Mouse (Mus musculus): ENCODE measurements around the gene Adora1. TPM values are rescaled to one million over a fixed set of nuclear protein-coding genes. Genes with fewer than 3 reads are reported as not detected.
A peak's percentile ranks its signal among the peaks of the same experiment; 100 is the strongest.
"Not testable (repeated sequence)": the region's sequence is repeated elsewhere in the genome, so short reads cannot be mapped to it uniquely, and the experiment has no call there.

Adora1 gene
- total RNA-seq (2017), result not detected in 3 replicates

DNA sequence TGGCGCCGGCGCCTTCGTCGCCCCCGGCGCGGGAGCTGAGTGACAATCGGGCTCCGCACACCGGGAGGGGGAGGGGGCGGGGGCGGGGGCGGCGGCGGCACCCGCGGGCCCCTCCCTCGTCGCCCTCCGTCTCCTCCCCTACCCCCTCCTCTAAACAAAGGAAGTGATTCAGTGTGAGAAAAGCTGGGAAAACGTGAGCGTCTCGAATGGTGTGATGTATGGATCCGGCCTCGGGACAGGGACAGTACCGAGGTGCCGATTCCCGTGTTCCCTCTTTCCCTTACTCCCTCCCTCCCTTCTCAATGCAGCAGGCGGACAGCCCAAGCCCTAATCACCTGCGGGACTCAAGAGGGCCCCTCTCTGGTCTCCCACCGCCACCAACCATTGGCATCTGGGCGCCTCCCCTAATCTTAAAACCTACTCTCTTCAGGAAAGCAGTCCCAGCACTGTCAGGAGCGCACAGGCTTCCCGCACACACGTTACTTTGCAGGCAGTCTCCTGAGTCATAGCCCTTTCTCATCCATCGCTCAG lies at the start of gene Adora1:
Gene Adora1 (minus strand): TSS at position 41 of the 531 bp plus-strand sequence.
- ATAC-seq (replicated peaks; ENCODE audit: insufficient number of reproducible peaks, low FRiP score, low TSS enrichment, poor library complexity, severe bottlenecking), result no peak

- no peak for ATAC-seq (replicated peaks; ENCODE audit: insufficient number of reproducible peaks, low FRiP score, low TSS enrichment, poor library complexity, severe bottlenecking)
Measured at GRCm38 (mm10) chr1:134283108-134283507, 47.9 kb upstream of the Adora1 start.

- ATAC-seq (replicated peaks; ENCODE audit: insufficient number of reproducible peaks, low FRiP score, low TSS enrichment, poor library complexity, severe bottlenecking), result no peak
Measured at GRCm38 (mm10) chr1:134282342-134282741, 47.1 kb upstream of the Adora1 start.

DNA sequence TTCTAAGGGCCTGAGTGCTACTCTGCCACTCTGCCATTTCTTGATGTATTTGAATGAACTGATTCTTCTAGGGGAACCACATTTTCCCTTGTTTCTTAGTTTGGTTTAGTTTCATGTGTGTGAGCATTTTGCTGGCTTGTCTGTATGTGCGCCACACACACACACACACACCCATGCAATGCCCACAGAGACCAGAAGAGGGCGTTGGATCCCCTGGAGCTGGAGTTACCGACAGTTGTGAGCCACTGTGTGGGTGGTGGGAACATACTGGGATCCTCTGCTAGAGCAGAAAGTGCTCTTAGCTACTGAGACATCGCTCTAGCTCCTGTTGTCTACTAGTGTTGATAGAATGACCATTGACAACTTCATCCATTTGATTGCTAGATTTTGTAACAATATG lies 46.3 kb upstream of the Adora1 start:
- no peak for ATAC-seq (replicated peaks; ENCODE audit: insufficient number of reproducible peaks, low FRiP score, low TSS enrichment, poor library complexity, severe bottlenecking)

DNA sequence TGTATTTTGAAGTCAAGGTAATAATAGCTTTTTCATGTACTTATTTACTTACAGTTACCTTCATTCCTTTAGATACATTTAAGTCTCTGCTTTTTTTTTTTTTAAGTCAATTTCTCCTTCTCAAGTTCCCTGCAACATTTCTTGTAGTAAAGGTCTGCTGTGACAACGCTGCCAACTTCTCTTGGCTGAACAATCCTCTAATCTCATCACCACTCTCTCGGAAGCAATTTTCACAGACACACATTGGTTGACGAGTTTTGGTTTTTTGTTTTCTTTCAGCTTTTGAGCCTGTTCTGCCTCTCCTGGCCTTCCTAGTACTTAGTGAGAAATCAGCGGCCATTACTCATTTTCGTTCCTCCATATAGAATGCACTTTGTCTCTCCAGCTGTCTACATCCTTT lies 44.9 kb upstream of the Adora1 start:
- no peak for ATAC-seq (replicated peaks; ENCODE audit: insufficient number of reproducible peaks, low FRiP score, low TSS enrichment, poor library complexity, severe bottlenecking)

GRCm38 (mm10) chr1:134276823-134277222 lies 41.6 kb upstream of the Adora1 start:
- ATAC-seq (replicated peaks; ENCODE audit: insufficient number of reproducible peaks, low FRiP score, low TSS enrichment, poor library complexity, severe bottlenecking), result no peak

- ATAC-seq (replicated peaks; ENCODE audit: insufficient number of reproducible peaks, low FRiP score, low TSS enrichment, poor library complexity, severe bottlenecking), result no peak
Measured at GRCm38 (mm10) chr1:134275616-134276464, 40.6 kb upstream of the Adora1 start.

DNA sequence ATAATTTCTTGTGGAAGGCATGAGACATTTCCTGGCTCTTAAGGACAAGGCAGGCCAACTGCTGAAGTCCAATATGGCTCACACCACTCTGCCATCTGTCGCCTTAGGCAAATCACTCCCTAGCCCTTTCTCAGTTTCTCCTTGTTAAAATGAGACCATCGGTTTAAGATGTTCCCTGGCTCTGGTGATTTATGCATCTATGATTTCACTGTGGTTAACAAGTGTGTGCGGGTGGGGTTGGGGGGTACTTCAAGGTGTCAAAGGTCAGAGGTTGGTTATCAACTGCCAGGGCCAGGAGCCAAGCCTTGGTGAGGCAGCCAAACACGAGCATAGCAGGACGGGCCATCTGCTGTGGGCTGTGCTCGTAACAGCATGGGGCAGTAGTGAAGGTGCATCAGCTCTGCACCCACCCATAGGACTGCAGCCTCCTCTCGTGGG lies 39.3 kb upstream of the Adora1 start:
- no peak for ATAC-seq (replicated peaks; ENCODE audit: insufficient number of reproducible peaks, low FRiP score, low TSS enrichment, poor library complexity, severe bottlenecking)

DNA sequence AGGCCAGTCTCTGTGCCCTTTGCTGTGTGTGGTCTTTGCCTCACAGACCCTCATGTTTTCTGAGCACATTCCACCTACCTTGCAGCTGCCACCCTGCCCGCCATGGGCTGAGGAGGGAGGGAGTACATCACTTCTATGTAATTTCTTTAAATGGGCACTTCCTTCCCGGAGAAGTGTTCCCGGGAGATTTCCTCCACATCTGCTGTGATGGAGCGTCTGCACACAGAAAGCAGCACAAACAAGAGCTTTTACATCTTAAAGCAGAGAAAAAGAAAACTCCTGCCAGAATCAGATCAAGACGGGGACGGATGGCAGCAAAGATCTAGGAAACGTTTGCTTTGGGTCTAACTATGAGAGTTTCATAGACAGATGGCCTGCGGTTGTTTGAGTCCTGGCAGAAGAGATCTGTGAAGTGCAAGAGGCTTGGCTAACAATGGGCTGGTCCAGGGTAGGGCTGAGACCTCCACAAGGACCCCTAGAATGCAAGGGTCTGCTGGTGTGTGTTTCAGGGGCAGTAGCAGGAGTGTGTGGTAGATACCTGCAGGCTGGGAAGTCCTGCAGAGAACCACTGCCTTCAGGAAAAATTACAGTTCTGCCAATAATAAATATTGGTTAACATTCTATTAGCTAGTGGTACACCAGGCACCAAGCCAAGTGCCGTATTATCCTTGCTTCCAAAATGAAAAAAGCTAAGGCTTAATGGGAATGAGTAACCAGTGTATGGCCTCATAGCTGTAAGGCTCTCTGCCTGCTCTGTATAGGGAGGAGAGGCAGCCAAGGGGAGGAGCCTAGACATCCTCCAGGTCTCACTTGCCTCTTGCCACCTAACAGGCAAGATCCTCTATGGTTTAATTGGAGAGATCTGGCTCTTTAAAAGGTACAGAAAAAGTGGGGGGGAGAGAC lies 38.5 kb upstream of the Adora1 start:
- no peak for ATAC-seq (replicated peaks; ENCODE audit: insufficient number of reproducible peaks, low FRiP score, low TSS enrichment, poor library complexity, severe bottlenecking)

GRCm38 (mm10) chr1:134272754-134273250 lies 37.6 kb upstream of the Adora1 start:
- ATAC-seq (replicated peaks; ENCODE audit: insufficient number of reproducible peaks, low FRiP score, low TSS enrichment, poor library complexity, severe bottlenecking), result no peak

DNA sequence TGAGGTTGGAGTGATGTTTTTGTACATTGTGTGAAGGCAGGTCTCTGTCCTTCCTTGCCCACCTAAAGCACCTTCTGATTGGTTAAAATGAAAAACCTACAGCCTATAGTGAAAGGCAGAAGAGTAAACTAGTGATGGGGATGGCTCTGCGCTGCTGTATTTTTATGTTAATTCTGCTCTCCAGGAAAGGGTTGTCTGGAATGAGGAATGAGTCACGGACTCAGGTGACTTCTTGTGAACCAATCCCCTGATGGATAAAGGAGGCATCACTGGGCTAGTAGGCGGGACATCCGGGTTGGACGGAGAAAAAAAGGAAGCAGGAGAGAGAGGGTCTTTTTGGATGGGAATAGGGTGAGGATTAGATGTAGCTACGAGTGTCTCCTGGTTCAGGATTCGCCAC lies 34.8 kb upstream of the Adora1 start:
- ATAC-seq (replicated peaks; ENCODE audit: insufficient number of reproducible peaks, low FRiP score, low TSS enrichment, poor library complexity, severe bottlenecking), result no peak

DNA sequence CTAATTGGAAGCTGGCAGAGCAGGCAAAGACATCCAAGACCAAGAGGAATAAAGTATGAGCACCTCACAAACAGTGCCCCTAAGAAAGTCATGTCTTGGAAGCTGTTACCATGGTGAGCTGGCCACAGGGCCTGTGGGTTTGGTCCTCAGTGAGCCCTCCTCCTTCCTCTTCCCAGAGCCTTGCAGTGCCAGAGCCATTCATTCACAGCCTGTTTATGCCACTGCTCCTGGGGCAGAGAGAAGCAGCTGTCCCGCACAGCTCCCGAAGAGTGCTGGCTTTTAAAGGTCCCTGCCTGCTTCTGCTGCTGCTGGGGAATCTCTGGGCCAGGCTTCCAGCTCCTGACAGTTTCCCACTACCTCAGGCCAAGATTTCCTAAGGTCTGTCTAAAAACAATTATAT lies 30.6 kb upstream of the Adora1 start:
- ATAC-seq (replicated peaks; ENCODE audit: insufficient number of reproducible peaks, low FRiP score, low TSS enrichment, poor library complexity, severe bottlenecking), result no peak

GRCm38 (mm10) chr1:134264341-134264740 lies 29.1 kb upstream of the Adora1 start:
- ATAC-seq (replicated peaks; ENCODE audit: insufficient number of reproducible peaks, low FRiP score, low TSS enrichment, poor library complexity, severe bottlenecking), result no peak

- not testable (repeated sequence) for ATAC-seq (replicated peaks; ENCODE audit: insufficient number of reproducible peaks, low FRiP score, low TSS enrichment, poor library complexity, severe bottlenecking)
Measured at GRCm38 (mm10) chr1:134249681-134250080, 14.4 kb upstream of the Adora1 start.

- no peak for ATAC-seq (replicated peaks; ENCODE audit: insufficient number of reproducible peaks, low FRiP score, low TSS enrichment, poor library complexity, severe bottlenecking)
Measured at GRCm38 (mm10) chr1:134246590-134246989, 11.4 kb upstream of the Adora1 start.

GRCm38 (mm10) chr1:134245004-134245717 lies 9.9 kb upstream of the Adora1 start:
- ATAC-seq (replicated peaks; ENCODE audit: insufficient number of reproducible peaks, low FRiP score, low TSS enrichment, poor library complexity, severe bottlenecking), result no peak

DNA sequence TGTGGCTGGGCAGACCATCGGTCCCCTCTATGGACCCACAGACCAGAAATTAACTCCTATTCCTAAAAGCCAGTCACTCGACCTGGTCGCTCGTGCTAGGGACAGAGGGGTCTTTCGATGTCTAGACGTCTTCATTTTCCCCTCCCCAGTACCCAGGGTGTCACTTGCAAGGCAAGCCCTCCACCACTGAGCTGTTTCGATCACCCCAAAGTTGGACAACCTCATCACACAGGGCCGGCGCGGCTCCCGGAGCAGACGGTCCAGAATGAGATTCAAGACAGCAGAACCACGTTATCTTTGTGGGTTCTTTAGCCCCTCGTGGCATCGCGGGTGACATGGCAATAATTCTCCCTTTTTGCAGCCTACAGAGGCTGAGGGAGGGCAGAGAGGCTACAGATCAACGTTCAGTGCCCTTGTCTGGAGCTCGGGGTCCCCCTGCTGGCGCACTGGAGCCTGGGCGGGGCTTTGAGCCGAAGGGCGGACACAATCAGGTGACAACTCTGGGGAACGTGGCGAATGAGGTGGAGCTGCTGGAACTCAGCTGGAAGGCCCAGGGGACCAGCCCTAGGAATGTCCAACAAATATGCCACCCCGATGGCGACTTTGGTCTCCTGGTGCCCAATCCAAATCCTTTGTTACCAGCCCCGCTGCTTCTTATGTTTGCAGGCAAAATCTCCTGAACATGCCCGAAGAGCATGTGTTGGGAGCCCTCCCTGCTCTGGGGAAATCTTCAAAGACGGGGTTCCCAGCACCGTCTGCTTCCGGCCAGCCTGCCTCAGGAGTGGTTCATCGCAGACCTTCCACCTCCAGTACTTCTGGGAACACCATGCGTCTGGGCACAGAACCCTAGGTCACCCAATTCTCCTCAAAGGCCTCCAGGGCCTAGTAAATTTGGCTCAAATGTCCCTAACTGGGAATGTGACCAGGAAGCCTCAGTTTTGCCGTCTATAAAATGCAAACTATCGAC lies 9.0 kb upstream of the Adora1 start:
- peak; percentile 65 for ATAC-seq (replicated peaks; ENCODE audit: insufficient number of reproducible peaks, low FRiP score, low TSS enrichment, poor library complexity, severe bottlenecking)

GRCm38 (mm10) chr1:134243505-134243904 lies 8.3 kb upstream of the Adora1 start:
- no peak for ATAC-seq (replicated peaks; ENCODE audit: insufficient number of reproducible peaks, low FRiP score, low TSS enrichment, poor library complexity, severe bottlenecking)

Measured in monocyte, adult 5-6 weeks (primary cell).